Comparison of ENCODE assay signal across 8 mouse cellular contexts in genomic region chr1:161214465-161214864, GRCm38 (mm10). TPM values are rescaled to one million over a fixed set of nuclear protein-coding genes. Genes with fewer than 3 reads are reported as not detected.
DNase-seq lines count a peak whose midpoint lies in the region; ATAC-seq and TF ChIP-seq lines count a peak whose summit lies in the region.

No protein-coding gene starts in this region.

- no peak overlapping the region for H3K27ac ChIP-seq in kidney, postnatal 0 days

- DNase-seq in kidney, postnatal 0 days (ENCODE audit: low spot score) = no peak
- no peak for DNase-seq in kidney, postnatal 10 days
- peak; percentile 33 for DNase-seq in MEL-GATA-1-ER (ENCODE audit: extremely low read depth, low read depth)
- DNase-seq in embryo, embryonic 10 days (ENCODE audit: low spot score) = peak; percentile 29
- DNase-seq in retina, postnatal 1 day = peak; percentile 36
- DNase-seq in cerebellum, adult 8-10 months = no peak
- no peak for DNase-seq in layer of hippocampus, adult 9-11 months
- DNase-seq in left cerebral cortex, postnatal 36 days (ENCODE audit: low spot score in 2 of 2) = no peak

- intact Hi-C loops in left cerebral cortex, postnatal 36 days (cut with DNase I) = loop anchor here (10.0 kb wide), 1 partner anchor 520 kb away; no protein-coding TSS in a partner anchor

- ATAC-seq in kidney, postnatal 0 days (replicated peaks; ENCODE audit: low FRiP score, low read depth) = no peak

- TF ChIP-seq CTCF in kidney, postnatal 0 days (IDR thresholded peaks at IDR 0.05; ENCODE audit: low read depth) = peak; percentile 64

- H3K36me3 ChIP-seq in kidney, postnatal 0 days (ENCODE audit: insufficient read depth, low read length) = no peaks in the 10 kb centered on the region

- no peak overlapping the region for H3K4me2 ChIP-seq in kidney, postnatal 0 days (ENCODE audit: low read length)

- no peak overlapping the region for H3K4me3 ChIP-seq in kidney, postnatal 0 days (replicated peaks; ENCODE audit: low read depth, low read length)

- H3K27me3 ChIP-seq in kidney, postnatal 0 days (ENCODE audit: insufficient read depth, low read length) = no peaks in the 10 kb centered on the region

- no peaks in the 10 kb centered on the region for H3K4me1 ChIP-seq in kidney, postnatal 0 days (replicated peaks; ENCODE audit: insufficient read depth, low read length)

- 30% methylated on average over 4 of the region's 4 CpGs for WGBS in kidney, postnatal 0 days

- H3K9me3 ChIP-seq in kidney, postnatal 0 days (replicated peaks; ENCODE audit: low read length) = no peaks in the 10 kb centered on the region

- no peak overlapping the region for H3K9ac ChIP-seq in kidney, postnatal 0 days (ENCODE audit: low read depth, low read length)

RNA-seq across cellular contexts. Expression of gene Prdx6, which starts 36.6 kb away (rescaled TPM):
- 361 and 381 TPM in 2 replicates for polyA plus RNA-seq in kidney, postnatal 0 days (2015; fragmentation: Nextera tagmentation; extraction: Ambion mirVana)
- total RNA-seq in left cerebral cortex, postnatal 36 days (2021) = 100 to 1,000 TPM; 310 to 351 TPM

RNA-seq across cellular contexts. Expression of gene Tex50, which starts 55.4 kb away (rescaled TPM):
- polyA plus RNA-seq in kidney, postnatal 0 days (2015; fragmentation: Nextera tagmentation; extraction: Ambion mirVana) = 0.11 and 0.16 TPM in 2 replicates
- not detected for total RNA-seq in left cerebral cortex, postnatal 36 days (2021)

Comparison
In these comparisons a context has a peak if more than half of its experiments do, and no peak if none do; other contexts are left out.
1. DNase-seq: peak in MEL-GATA-1-ER (single experiment), embryo, embryonic 10 days (single experiment) and retina, postnatal 1 day (single experiment); none in kidney, postnatal 0 days (single experiment), kidney, postnatal 10 days (single experiment), cerebellum, adult 8-10 months (single experiment), layer of hippocampus, adult 9-11 months (single experiment) and left cerebral cortex, postnatal 36 days (0 of 2).